1 mouse cellular context compared by ENCODE assay signal in genomic region chr4:134068793-134069580, GRCm38 (mm10).
TF ChIP-seq lines count a peak whose summit lies in the region.

No protein-coding gene starts in this region.

TF ChIP-seq in CH12.LX, 34 proteins besides CTCF, POLR2A, EP300 and RAD21 (continued from another document):
- TF ChIP-seq BHLHE40 (IDR thresholded peaks at IDR 0.05; ENCODE audit: low read depth, low read length) (peak; percentile 71), HCFC1 (IDR thresholded peaks at IDR 0.05; ENCODE audit: low read depth, low read length) (no peak)
